Mouse (Mus musculus) layer of hippocampus, adult 9-11 months (tissue): Measurements from ENCODE around the gene Numa1.

ENCODE experiments used
- DNase-seq: peaks from one replicate; pipeline ENCODE4 v3.0.0; 2022

Numa1 gene

GRCm38 (mm10) chr7:102063891-102064290 is 130.0 kb downstream of the Numa1 start:
- DNase-seq = no peak
